ENCODE assay signal across 9 mouse cellular contexts in genomic region chr16:25255186-25255585, GRCm38 (mm10). TPM values are rescaled to one million over a fixed set of nuclear protein-coding genes. Genes with fewer than 3 reads are reported as not detected.
DNase-seq lines count a peak whose midpoint lies in the region; ATAC-seq lines count a peak whose summit lies in the region.
"Had no signal": no experiment of that assay in that cellular context is flagged by ENCODE, and none has a peak within 500 bp of the region (broad histone marks: within the 10 kb centered on the region; RNA-seq: fewer than 3 reads in every experiment).

No protein-coding gene starts in this region.

- DNase-seq in cerebellum, postnatal 25 days = peak; percentile 18 to 38
- DNase-seq in cerebellum, adult 11-12 months = no peak
- DNase-seq in left cerebral cortex, postnatal 4 days = peak; percentile 31
- DNase-seq in left cerebral cortex, postnatal 10 days (ENCODE audit: extremely low spot score in 1 of 2, low spot score in 2 of 2) = no peak
- DNase-seq in layer of hippocampus, postnatal 36 days = peak; percentile 39 to 43
- DNase-seq in embryo, embryonic 11 days = no peak
- DNase-seq in adrenal gland, postnatal 25 days = no peak

- intact Hi-C loops in left cerebral cortex, postnatal 4 days (cut with DNase I) = loop anchor here (10.0 kb wide), 2 partner anchors 270 to 440 kb away; no protein-coding TSS in a partner anchor
- intact Hi-C loops in left cerebral cortex, postnatal 10 days (cut with DNase I) = loop anchor here (10.0 kb wide), 1 partner anchor 270 kb away; no protein-coding TSS in a partner anchor

- ATAC-seq in granulocyte monocyte progenitor cell, adult 5-6 weeks (replicated peaks; ENCODE audit: poor library complexity, severe bottlenecking) = peak; percentile 73

RNA-seq across cellular contexts. Expression of gene Tprg, which starts 31.4 kb away (rescaled TPM):
- total RNA-seq in left cerebral cortex, postnatal 4 days (2021) = not detected
- not detected for total RNA-seq in left cerebral cortex, postnatal 10 days (2021)
- total RNA-seq in granulocyte monocyte progenitor cell, adult 5-6 weeks (2014; fragmentation: Nextera tagmentation) = not detected in 2 replicates
- total RNA-seq in granulocyte monocyte progenitor cell, adult 5-6 weeks (2017) = not detected in 2 replicates
- not detected for total RNA-seq in layer of hippocampus, postnatal 36 days (2021)
- not detected in 2 replicates for total RNA-seq in adrenal gland, postnatal 25 days (2021)
- total RNA-seq: monocyte, adult 5-6 weeks had no signal

Comparison
In these comparisons a context has a peak if more than half of its experiments do, and no peak if none do; other contexts are left out.
1. DNase-seq: peak in cerebellum, postnatal 25 days (2 of 2), left cerebral cortex, postnatal 4 days (single experiment) and layer of hippocampus, postnatal 36 days (2 of 2); none in cerebellum, adult 11-12 months (single experiment), left cerebral cortex, postnatal 10 days (0 of 2), embryo, embryonic 11 days (single experiment) and adrenal gland, postnatal 25 days (single experiment).